Mouse (Mus musculus): ENCODE measurements around the gene Gba. TPM values are rescaled to one million over a fixed set of nuclear protein-coding genes. Genes with fewer than 3 reads are reported as not detected.

Gene Gba
- polyA plus RNA-seq, 1 experiment from 2014 or later, result 34.7 TPM

- no peaks in the 10 kb centered on the region for H3K9me3 ChIP-seq
- H3K4me1 ChIP-seq, result peaks cover 32% of the 10 kb centered on the region
- H3K27ac ChIP-seq, result no peak overlapping the region
- WGBS, result 61% methylated on average over 4 of the region's 4 CpGs
- ATAC-seq (ENCODE audit: insufficient number of reproducible peaks, insufficient read depth, low FRiP score, low TSS enrichment, low read depth), result no peak
- H3K36me3 ChIP-seq, result peaks cover 15% of the 10 kb centered on the region
- H3K9ac ChIP-seq, result no peak overlapping the region
- H3K4me3 ChIP-seq, result no peak overlapping the region
- H3K4me2 ChIP-seq, result 0 out of 2 replicates have a peak overlapping the region, but pooled peaks have one; percentile 84
- peaks cover 21% of the 10 kb centered on the region for H3K27me3 ChIP-seq
Observed at GRCm38 (mm10) chr3:89229276-89229675, 26.5 kb downstream of the Gba start.

DNA sequence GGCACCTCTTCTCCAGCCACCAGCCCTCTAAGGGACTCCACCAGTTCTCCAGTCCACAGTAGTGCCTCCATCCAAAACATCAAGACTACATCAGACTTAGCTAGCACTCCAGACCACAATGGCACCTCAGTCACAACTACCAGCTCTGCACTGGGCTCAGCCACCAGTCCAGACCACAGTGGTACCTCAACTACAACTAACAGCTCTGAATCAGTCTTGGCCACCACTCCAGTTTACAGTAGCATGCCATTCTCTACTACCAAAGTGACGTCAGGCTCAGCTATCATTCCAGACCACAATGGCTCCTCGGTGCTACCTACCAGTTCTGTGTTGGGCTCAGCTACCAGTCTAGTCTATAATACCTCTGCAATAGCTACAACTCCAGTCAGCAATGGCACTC lies 27.8 kb downstream of the Gba start:
- no peak overlapping the region for H3K27ac ChIP-seq
- ATAC-seq (ENCODE audit: insufficient number of reproducible peaks, insufficient read depth, low FRiP score, low TSS enrichment, low read depth), result no peak
- H3K9me3 ChIP-seq, result no peaks in the 10 kb centered on the region
- peaks cover 26% of the 10 kb centered on the region for H3K4me1 ChIP-seq
- H3K9ac ChIP-seq, result no peak overlapping the region
- WGBS, result 82% methylated on average over 2 of the region's 2 CpGs
- peaks cover 20% of the 10 kb centered on the region for H3K36me3 ChIP-seq
- peaks cover 21% of the 10 kb centered on the region for H3K27me3 ChIP-seq
- no peak overlapping the region for H3K4me2 ChIP-seq
- no peak overlapping the region for H3K4me3 ChIP-seq

DNA sequence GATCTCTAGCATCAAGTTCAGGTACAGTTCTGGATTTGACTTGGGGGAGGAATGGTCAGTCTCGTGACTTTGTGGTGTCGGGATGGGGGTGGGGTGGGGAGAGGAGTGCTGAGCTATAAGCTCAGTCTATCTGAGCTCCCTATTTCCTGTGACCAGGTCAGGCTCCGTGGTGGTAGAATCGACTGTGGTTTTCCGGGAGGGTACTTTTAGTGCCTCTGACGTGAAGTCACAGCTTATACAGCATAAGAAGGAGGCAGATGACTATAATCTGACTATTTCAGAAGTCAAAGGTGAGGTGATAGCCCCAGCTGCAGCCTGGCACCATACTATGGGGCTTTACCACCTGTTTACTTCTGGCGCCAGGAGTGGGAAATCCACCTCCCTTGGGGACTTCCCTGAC lies 28.6 kb downstream of the Gba start:
- ATAC-seq (ENCODE audit: insufficient number of reproducible peaks, insufficient read depth, low FRiP score, low TSS enrichment, low read depth), result no peak
- Histone ChIP-seq H3K36me3 (peaks cover 24% of the 10 kb centered on the region), H3K9me3 (no peaks in the 10 kb centered on the region), H3K4me1 (peaks cover 19% of the 10 kb centered on the region), H3K27me3 (peaks cover 19% of the 10 kb centered on the region), H3K9ac (no peak overlapping the region), H3K4me3 (no peak overlapping the region), H3K27ac (no peak overlapping the region), H3K4me2 (no peak overlapping the region)
- WGBS, result 66% methylated on average over 7 of the region's 7 CpGs

DNA sequence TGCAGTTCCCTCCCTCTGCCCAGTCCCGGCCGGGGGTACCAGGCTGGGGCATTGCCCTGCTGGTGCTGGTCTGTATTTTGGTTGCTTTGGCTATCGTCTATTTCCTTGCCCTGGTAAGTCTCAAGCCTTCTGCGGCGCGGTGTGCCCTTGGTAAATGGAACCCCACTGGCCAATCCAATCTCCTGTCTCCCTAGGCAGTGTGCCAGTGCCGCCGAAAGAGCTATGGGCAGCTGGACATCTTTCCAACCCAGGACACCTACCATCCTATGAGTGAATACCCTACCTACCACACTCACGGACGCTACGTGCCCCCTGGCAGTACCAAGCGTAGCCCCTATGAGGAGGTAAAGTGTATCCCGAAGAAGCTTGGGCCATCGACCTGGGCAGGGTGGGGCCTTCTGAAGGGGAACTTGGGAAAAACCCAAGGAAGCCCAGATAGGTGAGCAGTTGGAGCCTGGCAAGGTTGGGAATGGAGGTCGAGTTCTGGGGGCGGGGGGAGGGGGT lies 29.1 kb downstream of the Gba start:
- Histone ChIP-seq H3K36me3 (peaks cover 27% of the 10 kb centered on the region), H3K9me3 (no peaks in the 10 kb centered on the region), H3K9ac (no peak overlapping the region), H3K4me1 (peaks cover 14% of the 10 kb centered on the region), H3K27ac (no peak overlapping the region), H3K27me3 (peaks cover 19% of the 10 kb centered on the region), H3K4me3 (no peak overlapping the region), H3K4me2 (no peak overlapping the region)
- no peak for ATAC-seq (ENCODE audit: insufficient number of reproducible peaks, insufficient read depth, low FRiP score, low TSS enrichment, low read depth)
- WGBS, result 71% methylated on average over 16 of the region's 16 CpGs

DNA sequence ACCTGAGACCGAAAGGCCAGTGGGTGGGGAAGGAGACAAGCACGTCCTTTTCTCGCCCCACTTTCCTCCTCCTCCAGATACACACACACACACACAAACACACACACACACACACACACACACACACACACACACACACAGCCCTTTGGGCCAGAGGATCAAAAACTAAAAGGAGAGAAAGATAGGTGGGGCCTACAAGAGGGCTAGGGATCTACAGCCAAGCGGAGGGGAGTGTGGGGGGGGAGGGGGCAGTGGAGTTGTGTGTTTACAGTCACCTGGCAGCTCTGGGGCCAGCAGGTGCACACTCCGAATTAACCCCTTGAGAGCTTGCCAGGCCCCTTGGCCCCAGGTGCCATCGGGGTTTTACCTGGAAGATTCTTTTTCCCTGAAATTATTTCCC lies 29.9 kb downstream of the Gba start:
- WGBS, result 56% methylated on average over 6 of the region's 6 CpGs
- H3K9ac ChIP-seq, result no peak overlapping the region
- H3K4me1 ChIP-seq, result peaks cover 10% of the 10 kb centered on the region
- H3K27me3 ChIP-seq, result peaks cover 19% of the 10 kb centered on the region
- no peak for ATAC-seq (ENCODE audit: insufficient number of reproducible peaks, insufficient read depth, low FRiP score, low TSS enrichment, low read depth)
- no peak overlapping the region for H3K4me2 ChIP-seq
- H3K9me3 ChIP-seq, result no peaks in the 10 kb centered on the region
- H3K27ac ChIP-seq, result no peak overlapping the region
- no peak overlapping the region for H3K4me3 ChIP-seq
- H3K36me3 ChIP-seq, result peaks cover 32% of the 10 kb centered on the region

DNA sequence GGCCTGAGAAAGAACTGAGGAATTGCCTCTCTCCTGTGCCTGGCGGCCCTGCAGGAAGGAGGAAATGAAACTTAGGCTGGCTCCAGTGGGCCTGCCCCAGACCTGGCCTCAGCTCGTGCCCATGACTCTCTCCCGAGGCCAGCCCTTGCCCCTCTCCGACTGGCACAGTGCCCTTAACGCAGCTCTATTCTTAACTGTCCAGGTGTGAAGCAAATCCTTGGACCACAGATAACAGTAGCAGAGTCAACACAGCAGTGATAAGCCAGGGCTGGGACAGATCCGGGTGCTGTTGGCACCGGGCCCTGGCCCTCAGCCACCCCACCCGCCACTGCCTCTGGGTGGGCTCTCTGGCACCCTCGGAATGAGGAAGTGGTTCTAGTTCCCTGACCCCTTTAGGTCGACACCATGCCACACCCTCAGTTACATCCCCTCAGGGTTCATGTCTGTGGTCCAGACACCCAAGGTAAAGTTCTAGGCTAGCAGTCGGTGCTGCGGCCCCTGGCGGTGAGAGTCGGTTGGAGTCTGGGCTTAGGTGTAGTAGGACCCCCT lies 30.9 kb downstream of the Gba start:
- H3K4me3 ChIP-seq, result no peak overlapping the region
- H3K27me3 ChIP-seq, result peaks cover 19% of the 10 kb centered on the region
- no peak overlapping the region for H3K27ac ChIP-seq
- H3K4me2 ChIP-seq, result no peak overlapping the region
- H3K4me1 ChIP-seq, result peaks cover 5% of the 10 kb centered on the region
- WGBS, result 80% methylated on average over 14 of the region's 14 CpGs
- peaks cover 42% of the 10 kb centered on the region for H3K36me3 ChIP-seq
- peak overlapping the region; percentile 36; the same call in 1 of the 2 replicates for H3K9ac ChIP-seq
- H3K9me3 ChIP-seq, result no peaks in the 10 kb centered on the region
- no peak for ATAC-seq (ENCODE audit: insufficient number of reproducible peaks, insufficient read depth, low FRiP score, low TSS enrichment, low read depth)

GRCm38 (mm10) chr3:89236516-89236915 lies 33.8 kb downstream of the Gba start:
- peaks cover 64% of the 10 kb centered on the region for H3K36me3 ChIP-seq
- no peak for ATAC-seq (ENCODE audit: insufficient number of reproducible peaks, insufficient read depth, low FRiP score, low TSS enrichment, low read depth)

DNA sequence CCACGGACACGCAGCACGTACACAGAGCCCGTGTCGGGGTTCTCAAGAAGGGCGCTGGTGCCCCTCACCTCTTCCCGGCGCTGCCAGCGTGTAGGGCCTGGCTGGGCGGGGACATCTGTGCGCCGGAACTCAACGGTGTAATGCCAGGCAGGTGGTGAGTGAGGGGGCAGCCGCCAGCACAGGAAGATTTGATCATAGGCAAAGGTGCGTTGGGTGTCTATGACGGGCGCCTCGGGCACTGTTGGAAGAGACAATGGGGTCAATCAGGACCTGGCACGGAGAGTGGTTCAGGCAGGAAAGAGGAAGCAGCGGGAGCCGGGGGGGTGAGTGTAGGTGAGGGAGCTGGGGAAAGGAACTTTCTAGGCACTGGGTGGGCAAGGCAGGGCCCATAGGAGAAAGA lies 35.0 kb downstream of the Gba start:
- Histone ChIP-seq H3K36me3 (peaks cover 72% of the 10 kb centered on the region), H3K4me2 (no peak overlapping the region), H3K27ac (no peak overlapping the region), H3K4me1 (no peaks in the 10 kb centered on the region; the same call in 1 of the 2 replicates), H3K27me3 (no peaks in the 10 kb centered on the region), H3K4me3 (no peak overlapping the region), H3K9ac (no peak overlapping the region), H3K9me3 (no peaks in the 10 kb centered on the region)
- WGBS, result 91% methylated on average over 21 of the region's 21 CpGs
- no peak for ATAC-seq (ENCODE audit: insufficient number of reproducible peaks, insufficient read depth, low FRiP score, low TSS enrichment, low read depth)

More at GRCm38 (mm10) chr3:89236516-89236915, 33.8 kb downstream of the Gba start:
- no peaks in the 10 kb centered on the region for H3K27me3 ChIP-seq
- H3K4me1 ChIP-seq, result no peaks in the 10 kb centered on the region; the same call in 1 of the 2 replicates
- no peaks in the 10 kb centered on the region for H3K9me3 ChIP-seq
- no peak overlapping the region for H3K27ac ChIP-seq
- no peak overlapping the region for H3K4me2 ChIP-seq
- no peak overlapping the region for H3K4me3 ChIP-seq
- H3K9ac ChIP-seq, result no peak overlapping the region
- 82% methylated on average over 10 of the region's 10 CpGs for WGBS

DNA sequence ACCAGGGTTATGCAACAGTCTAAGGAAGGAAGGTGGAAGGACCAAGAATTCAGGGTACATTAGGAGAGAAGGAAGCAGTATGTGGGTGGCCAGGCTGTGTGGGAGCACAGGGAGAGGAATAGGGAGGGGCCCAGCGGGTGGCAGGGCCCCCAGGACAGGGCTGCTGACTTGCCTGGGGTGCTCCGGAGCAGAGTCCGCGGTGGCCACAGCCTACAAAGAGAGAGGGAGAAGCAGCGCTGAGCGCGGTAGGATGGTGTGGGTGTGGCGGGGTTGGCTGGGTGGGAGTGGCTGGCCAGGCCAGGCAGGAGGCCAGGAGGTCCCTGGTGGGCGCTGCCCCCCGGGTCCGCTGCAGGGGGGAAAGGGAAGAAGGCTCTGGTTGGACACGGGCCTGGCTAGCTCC lies 35.8 kb downstream of the Gba start:
- peaks cover 4% of the 10 kb centered on the region for H3K4me1 ChIP-seq
- peaks cover 69% of the 10 kb centered on the region for H3K36me3 ChIP-seq
- no peaks in the 10 kb centered on the region for H3K9me3 ChIP-seq
- WGBS, result 75% methylated on average over 12 of the region's 12 CpGs
- H3K27me3 ChIP-seq, result no peaks in the 10 kb centered on the region
- no peak overlapping the region for H3K4me3 ChIP-seq
- no peak overlapping the region for H3K27ac ChIP-seq
- ATAC-seq (ENCODE audit: insufficient number of reproducible peaks, insufficient read depth, low FRiP score, low TSS enrichment, low read depth), result peak; percentile 7; the same call in 1 of the 2 replicates
- H3K4me2 ChIP-seq, result no peak overlapping the region
- H3K9ac ChIP-seq, result 0 out of 2 replicates have a peak overlapping the region, but pooled peaks have one; percentile 40

GRCm38 (mm10) chr3:89242331-89242895 lies 39.7 kb downstream of the Gba start:
- ATAC-seq (ENCODE audit: insufficient number of reproducible peaks, insufficient read depth, low FRiP score, low TSS enrichment, low read depth), result no peak
- Histone ChIP-seq H3K4me3 (no peak overlapping the region), H3K36me3 (peaks cover 42% of the 10 kb centered on the region), H3K4me1 (peaks cover 37% of the 10 kb centered on the region), H3K27me3 (0 out of 2 replicates have a peak, but pooled peaks cover 4% of the 10 kb centered on the region), H3K9ac (no peak overlapping the region), H3K27ac (no peak overlapping the region), H3K9me3 (no peaks in the 10 kb centered on the region), H3K4me2 (no peak overlapping the region)
- WGBS, result 74% methylated on average over 9 of the region's 9 CpGs

GRCm38 (mm10) chr3:89243609-89244008 lies 40.9 kb downstream of the Gba start:
- H3K27ac ChIP-seq, result peak overlapping the region; percentile 40; the same call in 1 of the 2 replicates
- 6% methylated on average over 14 of the region's 14 CpGs for WGBS

More at GRCm38 (mm10) chr3:89243609-89244008, 40.9 kb downstream of the Gba start:
- peaks cover 38% of the 10 kb centered on the region for H3K36me3 ChIP-seq
- H3K4me3 ChIP-seq, result peak overlapping the region; percentile 83
- H3K9ac ChIP-seq, result peak overlapping the region; percentile 54
- ATAC-seq (ENCODE audit: insufficient number of reproducible peaks, insufficient read depth, low FRiP score, low TSS enrichment, low read depth), result peak; percentile 44; the same call in 1 of the 2 replicates
- 0 out of 2 replicates have a peak, but pooled peaks cover 4% of the 10 kb centered on the region for H3K27me3 ChIP-seq
- H3K4me2 ChIP-seq, result peak overlapping the region; percentile 90
- peaks cover 42% of the 10 kb centered on the region for H3K4me1 ChIP-seq
- no peaks in the 10 kb centered on the region for H3K9me3 ChIP-seq
